Mouse (Mus musculus): ENCODE measurements at regions not wholly inside any gene's neighbourhood (a gene's known extent, or its start where the extent isn't known, plus 50 kb on each side); places are given as distances from the start of the nearest gene placed in this dataset.

GRCm38 (mm10) chr16:22750725-22751287 lies 60.6 kb downstream of the Crygs start:
- DNase-seq, result no peak

- peak; percentile 70 for DNase-seq
Measured at GRCm38 (mm10) chr16:22744121-22744855, 67.1 kb downstream of the Crygs start.

GRCm38 (mm10) chr16:22743461-22743860 lies 67.9 kb downstream of the Crygs start:
- DNase-seq, result peak; percentile 75

GRCm38 (mm10) chr16:22741496-22741895 lies 69.9 kb downstream of the Crygs start:
- DNase-seq, result no peak

GRCm38 (mm10) chr16:22734529-22735022 lies 76.8 kb downstream of the Crygs start:
- no peak for DNase-seq

GRCm38 (mm10) chr16:22733772-22734528 lies 76.9 kb upstream of the Dgkg start:
- DNase-seq, result no peak

- DNase-seq, result no peak
Measured at GRCm38 (mm10) chr16:22729096-22729495, 72.1 kb upstream of the Dgkg start.

- peak; percentile 65 for DNase-seq
Measured at GRCm38 (mm10) chr16:22725261-22725660, 68.2 kb upstream of the Dgkg start.

- DNase-seq, result no peak
Measured at GRCm38 (mm10) chr16:22723333-22723732, 66.3 kb upstream of the Dgkg start.

GRCm38 (mm10) chr16:22719791-22720190 lies 62.8 kb upstream of the Dgkg start:
- no peak for DNase-seq

- no peak for DNase-seq
Measured at GRCm38 (mm10) chr16:22719304-22719703, 62.3 kb upstream of the Dgkg start.

- no peak for DNase-seq
Measured at GRCm38 (mm10) chr16:22717462-22717861, 60.4 kb upstream of the Dgkg start.

- DNase-seq, result no peak
Measured at GRCm38 (mm10) chr16:22716306-22716830, 59.3 kb upstream of the Dgkg start.

- no peak for DNase-seq
Measured at GRCm38 (mm10) chr16:22714315-22714714, 57.3 kb upstream of the Dgkg start.

- no peak for DNase-seq
Measured at GRCm38 (mm10) chr16:22708768-22709167, 51.7 kb upstream of the Dgkg start.
